In genomic region chr4:132209299-132209698, GRCm38 (mm10) we compare ENCODE assay signal across 10 mouse cellular contexts. TPM values are rescaled to one million over a fixed set of nuclear protein-coding genes. Genes with fewer than 3 reads are reported as not detected.
DNase-seq lines count a peak whose midpoint lies in the region; ATAC-seq and TF ChIP-seq lines count a peak whose summit lies in the region.
"Had no signal": no experiment of that assay in that cellular context is flagged by ENCODE, and none has a peak within 500 bp of the region (broad histone marks: within the 10 kb centered on the region; RNA-seq: fewer than 3 reads in every experiment).

No protein-coding gene starts in this region.

- dilution Hi-C loops in CH12.LX (cut with MboI; ENCODE audit: extremely low pct_ligation_motif_present, extremely low pct_unique_long_range_greater_than_20kb, low sequenced_read_pairs): no loop called here

- no peak for DNase-seq in hindbrain, embryonic 11.5 days (ENCODE audit: low spot score)
- DNase-seq in CH12.LX (ENCODE audit: extremely low read depth): no peak
- no peak for DNase-seq in embryonic facial prominence, embryonic 10.5 days (ENCODE audit: low spot score)
- DNase-seq in gastrocnemius, adult 2 months: no peak
- no peak for DNase-seq in urinary bladder, postnatal 25 days (ENCODE audit: low spot score)
- no peak for DNase-seq in cerebellum, adult 8-10 months
- DNase-seq: cerebellum, adult 9-10 months; right cerebral cortex, adult 18-20 months had no signal

- no peak for TF ChIP-seq EP300 in CH12.LX (IDR thresholded peaks at IDR 0.05; ENCODE audit: low read length)

- H3K9me3 ChIP-seq in hindbrain, embryonic 11.5 days (ENCODE audit: control insufficient read depth, low read length): no peaks in the 10 kb centered on the region
- H3K9me3 ChIP-seq in hindbrain, embryonic 16.5 days (ENCODE audit: control insufficient read depth, low read length): no peaks in the 10 kb centered on the region
- H3K9me3 ChIP-seq in CH12.LX (replicated peaks; ENCODE audit: low read length): no peaks in the 10 kb centered on the region
- no peaks in the 10 kb centered on the region for H3K9me3 ChIP-seq in embryonic facial prominence, embryonic 10.5 days
- no peaks in the 10 kb centered on the region for H3K9me3 ChIP-seq in limb, embryonic 12.5 days

- H3K27me3 ChIP-seq in hindbrain, embryonic 11.5 days (ENCODE audit: control insufficient read depth, insufficient read depth, low read length): no peaks in the 10 kb centered on the region
- no peaks in the 10 kb centered on the region for H3K27me3 ChIP-seq in hindbrain, embryonic 16.5 days (replicated peaks; ENCODE audit: control insufficient read depth, insufficient read depth, low read length)
- H3K27me3 ChIP-seq in CH12.LX (replicated peaks): no peaks in the 10 kb centered on the region
- H3K27me3 ChIP-seq in embryonic facial prominence, embryonic 10.5 days (replicated peaks; ENCODE audit: low read depth, poor library complexity, severe bottlenecking): no peaks in the 10 kb centered on the region
- H3K27me3 ChIP-seq in limb, embryonic 12.5 days: no peaks in the 10 kb centered on the region

- in situ Hi-C loops in CH12.LX (cut with MboI; ENCODE audit: low pct_ligation_motif_present, low pct_unique_long_range_greater_than_20kb, low sequenced_read_pairs): no loop called here

- no peak for TF ChIP-seq RAD21 in CH12.LX (IDR thresholded peaks at IDR 0.05; ENCODE audit: low read depth, low read length)

- H3K9ac ChIP-seq in hindbrain, embryonic 11.5 days (ENCODE audit: low read depth, low read length): no peak overlapping the region
- no peak overlapping the region for H3K9ac ChIP-seq in hindbrain, embryonic 16.5 days (ENCODE audit: low read depth, low read length)
- H3K9ac ChIP-seq in CH12.LX (ENCODE audit: insufficient read depth, low read depth): peak overlapping the region; percentile 42; the same call in 1 of the 2 replicates
- no peak overlapping the region for H3K9ac ChIP-seq in limb, embryonic 12.5 days (replicated peaks)

- no peak for TF ChIP-seq CTCF in CH12.LX (conservative IDR thresholded peaks at IDR 0.05 in 1 of 2, IDR thresholded peaks at IDR 0.05 in 1 of 2; ENCODE audit: low read depth in 2 of 2, low read length in 2 of 2)
- no peak for TF ChIP-seq CTCF in gastrocnemius, adult 2 months (IDR thresholded peaks at IDR 0.05)

- H3K27ac ChIP-seq in hindbrain, embryonic 11.5 days (ENCODE audit: low read depth, low read length): no peak overlapping the region
- H3K27ac ChIP-seq in hindbrain, embryonic 16.5 days (ENCODE audit: low read depth, low read length): no peak overlapping the region
- H3K27ac ChIP-seq in CH12.LX (ENCODE audit: insufficient read depth, low read depth): no peak overlapping the region
- H3K27ac ChIP-seq in embryonic facial prominence, embryonic 10.5 days (replicated peaks): no peak overlapping the region
- H3K27ac ChIP-seq in limb, embryonic 12.5 days: no peak overlapping the region
- H3K27ac ChIP-seq in gastrocnemius, adult 2 months: no peak overlapping the region

- peaks cover 8% of the 10 kb centered on the region; the same call in 1 of the 2 replicates for H3K36me3 ChIP-seq in hindbrain, embryonic 11.5 days (ENCODE audit: control insufficient read depth, insufficient read depth, low read length)
- H3K36me3 ChIP-seq in hindbrain, embryonic 16.5 days (ENCODE audit: control insufficient read depth, insufficient read depth, low read length): peaks cover 5% of the 10 kb centered on the region; the same call in 1 of the 2 replicates
- H3K36me3 ChIP-seq in CH12.LX (replicated peaks in 1 of 2; ENCODE audit: control insufficient read depth in 1 of 2, insufficient read depth in 1 of 2, low read length in 1 of 2): peaks cover 27 to 57% of the 10 kb centered on the region in 2 experiments
- peaks cover 66% of the 10 kb centered on the region for H3K36me3 ChIP-seq in embryonic facial prominence, embryonic 10.5 days (replicated peaks)
- peaks cover 60% of the 10 kb centered on the region for H3K36me3 ChIP-seq in limb, embryonic 12.5 days

- ATAC-seq in hindbrain, embryonic 11.5 days (ENCODE audit: low FRiP score): no peak
- no peak for ATAC-seq in hindbrain, embryonic 16.5 days
- no peak for ATAC-seq in limb, embryonic 12.5 days (ENCODE audit: insufficient number of reproducible peaks, insufficient read depth, low FRiP score, low TSS enrichment, low read depth)

- H3K4me2 ChIP-seq in hindbrain, embryonic 11.5 days (replicated peaks; ENCODE audit: low read depth, low read length): no peak overlapping the region
- H3K4me2 ChIP-seq in hindbrain, embryonic 16.5 days (ENCODE audit: low read length): no peak overlapping the region
- H3K4me2 ChIP-seq in CH12.LX (ENCODE audit: insufficient read depth, low read depth, poor library complexity, severe bottlenecking): peak overlapping the region; percentile 30; the same call in 1 of the 2 replicates
- 0 out of 2 replicates have a peak overlapping the region, but pooled peaks have one; percentile 87 for H3K4me2 ChIP-seq in limb, embryonic 12.5 days

- TF ChIP-seq POLR2A in CH12.LX (IDR thresholded peaks at IDR 0.05; ENCODE audit: low read depth, low read length): no peak

- WGBS in hindbrain, embryonic 11.5 days: 93% methylated on average over 2 of the region's 2 CpGs
- WGBS in hindbrain, embryonic 16.5 days: 97% methylated on average over 2 of the region's 2 CpGs
- WGBS in embryonic facial prominence, embryonic 10.5 days: 89% methylated on average over 2 of the region's 2 CpGs
- 84% methylated on average over 2 of the region's 2 CpGs for WGBS in limb, embryonic 12.5 days

- no peaks in the 10 kb centered on the region; the same call in 1 of the 2 replicates for H3K4me1 ChIP-seq in hindbrain, embryonic 11.5 days (replicated peaks; ENCODE audit: control insufficient read depth, insufficient read depth, low read length)
- H3K4me1 ChIP-seq in hindbrain, embryonic 16.5 days (ENCODE audit: control insufficient read depth, insufficient read depth, low read depth, low read length): peaks cover 18% of the 10 kb centered on the region
- peaks cover 4 to 42% of the 10 kb centered on the region in 2 experiments for H3K4me1 ChIP-seq in CH12.LX (ENCODE audit: control insufficient read depth in 1 of 2, insufficient read depth in 2 of 2)
- peaks cover 28% of the 10 kb centered on the region for H3K4me1 ChIP-seq in embryonic facial prominence, embryonic 10.5 days
- H3K4me1 ChIP-seq in limb, embryonic 12.5 days (replicated peaks): peaks cover 19% of the 10 kb centered on the region

- peaks cover 71% of the 10 kb centered on the region for H3K79me2 ChIP-seq in CH12.LX (replicated peaks; ENCODE audit: control insufficient read depth, extremely low read depth, insufficient read depth, poor library complexity, severe bottlenecking)

- intact Hi-C loops in gastrocnemius, adult 2 months (cut with DNase I): no loop called here

- H3K4me3 ChIP-seq in hindbrain, embryonic 11.5 days (ENCODE audit: low read depth, low read length): peak overlapping the region; percentile 6; the same call in 1 of the 2 replicates
- H3K4me3 ChIP-seq in hindbrain, embryonic 16.5 days (ENCODE audit: low read length): no peak overlapping the region
- H3K4me3 ChIP-seq in CH12.LX (replicated peaks in 1 of 3; ENCODE audit: low read depth in 2 of 3, low read length in 2 of 3, poor library complexity in 1 of 3): no peak overlapping the region
- H3K4me3 ChIP-seq in embryonic facial prominence, embryonic 10.5 days: peak overlapping the region; percentile 100
- H3K4me3 ChIP-seq in limb, embryonic 12.5 days (replicated peaks): no peak overlapping the region
- H3K4me3 ChIP-seq in gastrocnemius, adult 2 months: no peak overlapping the region

TF ChIP-seq in CH12.LX, 34 proteins besides CTCF, POLR2A, EP300 and RAD21:
- no peak for TF ChIP-seq USF1 (IDR thresholded peaks at IDR 0.05; ENCODE audit: low read depth, low read length)
- no peak for TF ChIP-seq POLR2AphosphoS2 (IDR thresholded peaks at IDR 0.05; ENCODE audit: low read depth, low read length)
- TF ChIP-seq ETS1 (conservative IDR thresholded peaks at IDR 0.05; ENCODE audit: low read depth, low read length): no peak
- no peak for TF ChIP-seq KAT2A (IDR thresholded peaks at IDR 0.05; ENCODE audit: insufficient replicate concordance, low read length)
- TF ChIP-seq MAFK (IDR thresholded peaks at IDR 0.05; ENCODE audit: insufficient replicate concordance, low read length): no peak
- TF ChIP-seq USF2 (conservative IDR thresholded peaks at IDR 0.05; ENCODE audit: low read depth, low read length): no peak
- no peak for TF ChIP-seq ELF1 (IDR thresholded peaks at IDR 0.05; ENCODE audit: low read depth, low read length)
- no peak for TF ChIP-seq PAX5 (IDR thresholded peaks at IDR 0.05; ENCODE audit: low read length)
- TF ChIP-seq ZMIZ1 (IDR thresholded peaks at IDR 0.05; ENCODE audit: low read depth, low read length): no peak
- TF ChIP-seq JUND (conservative IDR thresholded peaks at IDR 0.05; ENCODE audit: low read depth, low read length): no peak
- no peak for TF ChIP-seq MEF2A (IDR thresholded peaks at IDR 0.05; ENCODE audit: borderline replicate concordance, low read depth, low read length)
- no peak for TF ChIP-seq NELFE (IDR thresholded peaks at IDR 0.05; ENCODE audit: low read depth, low read length)
- TF ChIP-seq BHLHE40 (IDR thresholded peaks at IDR 0.05; ENCODE audit: low read depth, low read length): no peak

RNA-seq across cellular contexts. Expression of gene Ythdf2, which starts 2.8 kb away (rescaled TPM):
- polyA plus RNA-seq in hindbrain, embryonic 11.5 days (2014; fragmentation: Nextera tagmentation; extraction: Ambion mirVana): 161 TPM in 2 replicates
- polyA plus RNA-seq in hindbrain, embryonic 16.5 days (2015; fragmentation: Nextera tagmentation; extraction: Ambion mirVana): 92.7 and 102 TPM in 2 replicates
- total RNA-seq in CH12.LX (2012; rRNA removed) (51.6 and 63.8 TPM in 2 replicates), CH12.LX (2014; rRNA removed) (53.3 and 56.5 TPM in 2 replicates)
- polyA plus RNA-seq in CH12.LX (2012; ENCODE audit: insufficient read length, low read depth): 78.3 and 79.4 TPM in 2 replicates
- 155 and 159 TPM in 2 replicates for polyA plus RNA-seq in embryonic facial prominence, embryonic 10.5 days (2016; fragmentation: Nextera tagmentation; extraction: Ambion mirVana)
- 143 and 149 TPM in 2 replicates for polyA plus RNA-seq in limb, embryonic 12.5 days (2016; fragmentation: Nextera tagmentation; extraction: Ambion mirVana)
- 10 to 100 TPM; 27.3 to 27.6 TPM for total RNA-seq in gastrocnemius, adult 2 months (2021)

RNA-seq across cellular contexts. Expression of gene Gmeb1, which starts 52.1 kb away (rescaled TPM):
- polyA plus RNA-seq in hindbrain, embryonic 11.5 days (2014; fragmentation: Nextera tagmentation; extraction: Ambion mirVana): 38.4 and 41.4 TPM in 2 replicates
- polyA plus RNA-seq in hindbrain, embryonic 16.5 days (2015; fragmentation: Nextera tagmentation; extraction: Ambion mirVana): 37.6 and 38.1 TPM in 2 replicates
- total RNA-seq in CH12.LX (2012; rRNA removed) (8.8 and 9.0 TPM in 2 replicates), CH12.LX (2014; rRNA removed) (7.9 and 8.2 TPM in 2 replicates)
- polyA plus RNA-seq in CH12.LX (2012; ENCODE audit: insufficient read length, low read depth): 18.0 and 19.3 TPM in 2 replicates
- 46.2 and 46.5 TPM in 2 replicates for polyA plus RNA-seq in embryonic facial prominence, embryonic 10.5 days (2016; fragmentation: Nextera tagmentation; extraction: Ambion mirVana)
- polyA plus RNA-seq in limb, embryonic 12.5 days (2016; fragmentation: Nextera tagmentation; extraction: Ambion mirVana): 44.4 and 47.1 TPM in 2 replicates
- total RNA-seq in gastrocnemius, adult 2 months (2021): 10 to 100 TPM in 1 of 2 experiments, 1 to 10 TPM in 1; 8.7 to 10.6 TPM

Comparison
In these comparisons a context has a peak if more than half of its experiments do, and no peak if none do; other contexts are left out.
1. H3K4me3 ChIP-seq: peak in hindbrain, embryonic 11.5 days (single experiment) and embryonic facial prominence, embryonic 10.5 days (single experiment); none in hindbrain, embryonic 16.5 days (single experiment), CH12.LX (0 of 3), limb, embryonic 12.5 days (single experiment) and gastrocnemius, adult 2 months (single experiment).
2. H3K4me2 ChIP-seq: peak in CH12.LX (single experiment) and limb, embryonic 12.5 days (single experiment); none in hindbrain, embryonic 11.5 days (single experiment) and hindbrain, embryonic 16.5 days (single experiment).